Mouse (Mus musculus) midbrain, postnatal 0 days (tissue): ENCODE measurements around the gene Sec24b. TPM values are rescaled to one million over a fixed set of nuclear protein-coding genes. Genes with fewer than 3 reads are reported as not detected.
A peak's percentile ranks its signal among the peaks of the same experiment; 100 is the strongest.

Experiments
- ATAC-seq: fragments of 200-750 bp; cut with Nextera tagmentation; 2 replicates; pipeline ENCODE4 v1.8.0; 2017; ENCODE audit warnings: moderate number of reproducible peaks, mild to moderate bottlenecking, moderate TSS enrichment, moderate library complexity; ENCODE audit not compliant: low FRiP score
- DNase-seq: peaks from one replicate; pipeline ENCODE4 v3.0.0-alpha.2; 2015; ENCODE audit warnings: low spot score
- H3K27ac ChIP-seq: fragments of 300-500 bp; sonication (generic); 2 replicates; pipeline ENCODE4 v1.5.1; 2014; ENCODE audit warnings: low read depth, mild to moderate bottlenecking, low read length, mixed read lengths
- H3K27me3 ChIP-seq: fragments of 300-500 bp; sonication (generic); 2 replicates; pipeline ENCODE4 v1.6.1; 2014; ENCODE audit warnings: low read length, control low read depth, mixed read lengths; ENCODE audit not compliant: insufficient read depth
- H3K36me3 ChIP-seq: fragments of 300-500 bp; sonication (generic); 2 replicates; pipeline ENCODE4 v1.6.1; 2014; ENCODE audit warnings: low read length, control low read depth, mixed read lengths; ENCODE audit not compliant: insufficient read depth
- H3K4me1 ChIP-seq: fragments of 300-500 bp; sonication (generic); 2 replicates; pipeline ENCODE4 v1.6.1; 2014; ENCODE audit warnings: mild to moderate bottlenecking, control low read depth, antibody characterized with exemption, low read length, mixed read lengths; ENCODE audit not compliant: insufficient read depth
- H3K4me2 ChIP-seq: fragments of 300-500 bp; sonication (generic); 2 replicates; pipeline ENCODE4 v1.6.1; 2014; ENCODE audit warnings: low read depth, mild to moderate bottlenecking, low read length, mixed read lengths; ENCODE audit not compliant: poor library complexity, severe bottlenecking
- H3K4me3 ChIP-seq: fragments of 300-500 bp; sonication (generic); 2 replicates; pipeline ENCODE4 v1.5.1; 2014; ENCODE audit warnings: low read depth, mild to moderate bottlenecking, low read length, moderate library complexity
- H3K9ac ChIP-seq: fragments of 300-500 bp; sonication (generic); replicated peaks from 2 replicates; pipeline ENCODE4 v1.6.1; 2014; ENCODE audit warnings: mild to moderate bottlenecking, low read length, moderate library complexity, mixed read lengths; ENCODE audit not compliant: poor library complexity, severe bottlenecking
- H3K9me3 ChIP-seq: fragments of 300-500 bp; sonication (generic); 2 replicates; pipeline ENCODE4 v1.6.1; 2016; ENCODE audit warnings: low read length, control low read depth
- CTCF ChIP-seq: IDR thresholded peaks from 2 replicates; pipeline ENCODE4 v1.5.1; 2016; ENCODE audit warnings: antibody characterized with exemption, mild to moderate bottlenecking
- WGBS: fragments of 180-500 bp; shearing (Covaris S2); extraction: QIAGEN DNeasy Blood & Tissue Kit; methylation state at CpG from one replicate; pipeline ENCODE4 v1.1.7; 2014; 5-methylcytosine and 5-hydroxymethylcytosine counted together
- polyA plus RNA-seq: library from polyadenylated mRNA; unstranded; fragments of >200 nt; fragmentation: Nextera tagmentation; extraction: Ambion mirVana; gene quantifications from 2 replicates; pipeline ENCODE4 v1.2.1, GENCODE M21; 2015
- total RNA-seq: library from RNA; depleted of rRNA; stranded (reverse); fragments of >200 nt; gene quantifications from 2 replicates; pipeline ENCODE4 v1.2.3, GENCODE M21; 2014

The Sec24b gene
- total and polyA plus RNA-seq, 2 experiments from 2014 or later: 29.1 to 39.7 TPM

DNA sequence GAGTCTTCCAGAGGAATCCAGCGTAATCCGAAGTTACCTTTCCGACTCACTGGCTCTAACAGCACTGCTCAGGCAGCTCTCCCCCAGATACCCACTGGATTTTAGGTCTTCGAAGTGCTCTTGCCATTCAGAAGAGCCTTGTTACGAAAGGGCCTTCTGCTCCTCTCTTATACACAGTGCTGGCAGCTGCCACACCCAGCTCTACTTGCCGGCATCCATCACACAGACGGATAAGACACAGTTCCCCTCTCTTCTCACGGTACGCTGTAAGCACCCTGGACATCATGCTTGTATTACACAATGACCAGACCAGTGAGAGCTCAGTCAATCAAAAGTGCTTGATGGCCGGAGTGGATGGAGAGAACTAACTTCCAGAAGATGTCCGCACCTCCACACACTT is 79.6 kb downstream of the Sec24b start:
- no peak for TF ChIP-seq CTCF

GRCm38 (mm10) chr3:129979510-129979909 is 81.8 kb downstream of the Sec24b start:
- no peaks in the 10 kb centered on the region for H3K4me1 ChIP-seq
- no peak for TF ChIP-seq CTCF
- H3K9me3 ChIP-seq: no peaks in the 10 kb centered on the region
- DNase-seq: no peak
- ATAC-seq: no peak
- no peak overlapping the region for H3K9ac ChIP-seq
- 63% methylated on average over 6 of the region's 6 CpGs for WGBS
- no peaks in the 10 kb centered on the region for H3K27me3 ChIP-seq
- H3K4me3 ChIP-seq: no peak overlapping the region
- no peak overlapping the region for H3K27ac ChIP-seq
- H3K4me2 ChIP-seq: no peak overlapping the region
- H3K36me3 ChIP-seq: peaks cover 19% of the 10 kb centered on the region

More for the DNA sequence above, 79.6 kb downstream of the Sec24b start:
- Histone ChIP-seq H3K4me2 (no peak overlapping the region), H3K36me3 (peaks cover 25% of the 10 kb centered on the region), H3K27ac (no peak overlapping the region), H3K9ac (no peak overlapping the region), H3K27me3 (no peaks in the 10 kb centered on the region), H3K9me3 (no peaks in the 10 kb centered on the region), H3K4me1 (no peaks in the 10 kb centered on the region), H3K4me3 (no peak overlapping the region)
- ATAC-seq (no peak), DNase-seq (no peak)
- 90% methylated on average over 11 of the region's 11 CpGs for WGBS

- Histone ChIP-seq H3K27me3 (no peaks in the 10 kb centered on the region), H3K9me3 (no peaks in the 10 kb centered on the region), H3K4me1 (no peaks in the 10 kb centered on the region), H3K27ac (no peak overlapping the region), H3K4me2 (no peak overlapping the region), H3K9ac (no peak overlapping the region), H3K36me3 (peaks cover 15% of the 10 kb centered on the region), H3K4me3 (no peak overlapping the region)
- no peak for DNase-seq
- no peak for TF ChIP-seq CTCF
- WGBS: 75% methylated on average over 9 of the region's 9 CpGs
- ATAC-seq: no peak
Measured at GRCm38 (mm10) chr3:129978716-129979115, 82.6 kb downstream of the Sec24b start.

DNA sequence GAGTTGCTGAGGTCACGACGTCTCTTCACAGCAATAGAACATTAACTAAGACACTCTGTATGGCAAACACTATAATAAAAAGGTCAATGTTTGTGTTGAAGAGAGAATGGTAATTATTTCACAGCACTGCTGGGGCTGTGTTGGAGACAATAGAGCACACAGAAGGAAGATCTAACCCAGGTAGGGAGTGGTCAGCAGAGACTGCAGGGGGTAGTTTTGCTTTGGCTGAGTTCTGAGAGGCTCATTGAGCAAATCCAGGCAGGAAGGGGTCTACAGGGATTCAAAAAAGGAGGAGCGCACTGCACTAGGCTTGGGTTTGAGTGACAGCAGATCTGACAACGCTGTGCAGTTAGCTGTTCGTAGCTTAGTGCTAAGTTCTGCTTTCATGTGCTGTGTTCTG is 85.0 kb downstream of the Sec24b start:
- ATAC-seq (no peak), DNase-seq (no peak)
- H3K9me3 ChIP-seq: no peaks in the 10 kb centered on the region
- no peaks in the 10 kb centered on the region for H3K27me3 ChIP-seq
- no peak overlapping the region for H3K9ac ChIP-seq
- H3K4me3 ChIP-seq: no peak overlapping the region
- no peak overlapping the region for H3K4me2 ChIP-seq
- H3K4me1 ChIP-seq: no peaks in the 10 kb centered on the region
- WGBS: 77% methylated on average over 5 of the region's 5 CpGs
- TF ChIP-seq CTCF: no peak
- no peaks in the 10 kb centered on the region for H3K36me3 ChIP-seq
- no peak overlapping the region for H3K27ac ChIP-seq

GRCm38 (mm10) chr3:129970529-129971515 is 90.5 kb downstream of the Sec24b start:
- Histone ChIP-seq H3K9me3 (no peaks in the 10 kb centered on the region), H3K27ac (no peak overlapping the region), H3K4me1 (peaks cover 7% of the 10 kb centered on the region; the same call in 1 of the 2 replicates), H3K4me3 (peak overlapping the region; percentile 49), H3K27me3 (peaks cover 13% of the 10 kb centered on the region), H3K4me2 (peak overlapping the region; percentile 100), H3K9ac (no peak overlapping the region), H3K36me3 (no peaks in the 10 kb centered on the region)
- DNase-seq: peak; percentile 81
- WGBS: 14% methylated on average over 19 of the region's 19 CpGs
- TF ChIP-seq CTCF: no peak
- ATAC-seq: peak; percentile 68; the same call in 1 of the 2 replicates
